Mouse (Mus musculus) erythroblast, embryonic 14.5 days (primary cell): ENCODE results near the gene Erg. TPM values are rescaled to one million over a fixed set of nuclear protein-coding genes. Genes with fewer than 3 reads are reported as not detected.

ENCODE experiments used
- H3K27me3 ChIP-seq: 2 replicates; pipeline ENCODE4 v1.6.1; 2012; ENCODE audit warnings: inconsistent platforms; ENCODE audit not compliant: control insufficient read depth
- H3K36me3 ChIP-seq: 2 replicates; pipeline ENCODE4 v1.6.1; 2012; ENCODE audit warnings: mild to moderate bottlenecking, inconsistent platforms; ENCODE audit not compliant: control insufficient read depth
- H3K4me1 ChIP-seq: 2 replicates; pipeline ENCODE4 v1.6.1; 2012; ENCODE audit warnings: inconsistent platforms; ENCODE audit not compliant: control insufficient read depth
- H3K4me3 ChIP-seq: replicated peaks from 2 replicates; pipeline ENCODE3; 2012; ENCODE audit warnings: moderate library complexity, mild to moderate bottlenecking, inconsistent platforms
- H3K9me3 ChIP-seq: 2 replicates; pipeline ENCODE4 v1.6.1; 2012; ENCODE audit warnings: low read length, inconsistent platforms, mixed read lengths; ENCODE audit not compliant: control insufficient read depth
- GATA1 ChIP-seq: IDR thresholded peaks from 2 replicates; pipeline ENCODE4 v1.6.1; 2012; ENCODE audit warnings: low read length, inconsistent platforms, mixed read lengths
- TAL1 ChIP-seq: IDR thresholded peaks from 3 replicates; pipeline ENCODE4 v1.6.1; 2012; ENCODE audit warnings: low read length, inconsistent platforms, mixed read lengths
- polyA plus RNA-seq: library from polyadenylated mRNA; stranded (reverse); fragments of >175 nt; gene quantifications from 2 replicates; pipeline ENCODE4 v1.2.3, GENCODE M21; 2012

Gene Erg
- 0.04 TPM in 1 of 2 replicates, not detected in the other for polyA plus RNA-seq

DNA sequence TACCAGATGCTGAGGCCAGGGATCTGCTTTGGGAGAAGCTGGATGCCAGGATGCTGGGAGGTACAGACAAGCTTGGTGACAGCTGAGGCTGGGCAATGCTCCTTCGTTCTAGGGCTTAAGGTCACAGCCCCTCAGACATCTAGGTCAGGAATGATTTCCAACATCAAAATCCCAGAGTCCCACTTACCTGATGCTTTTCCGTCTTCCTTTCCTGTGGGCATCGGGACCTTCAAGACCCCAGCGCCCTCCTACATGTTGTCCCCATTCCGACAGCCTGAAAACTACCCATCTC is at the start of gene Erg:
Gene Erg (minus strand): TSS at position 283 of the 292 bp plus-strand sequence.
- TF ChIP-seq GATA1 (no peak), TAL1 (no peak)
- Histone ChIP-seq H3K27me3 (peaks cover 38% of the 10 kb centered on the region), H3K9me3 (no peaks in the 10 kb centered on the region), H3K4me1 (no peaks in the 10 kb centered on the region), H3K36me3 (no peaks in the 10 kb centered on the region), H3K4me3 (no peak within 1 kb of the TSS)

DNA sequence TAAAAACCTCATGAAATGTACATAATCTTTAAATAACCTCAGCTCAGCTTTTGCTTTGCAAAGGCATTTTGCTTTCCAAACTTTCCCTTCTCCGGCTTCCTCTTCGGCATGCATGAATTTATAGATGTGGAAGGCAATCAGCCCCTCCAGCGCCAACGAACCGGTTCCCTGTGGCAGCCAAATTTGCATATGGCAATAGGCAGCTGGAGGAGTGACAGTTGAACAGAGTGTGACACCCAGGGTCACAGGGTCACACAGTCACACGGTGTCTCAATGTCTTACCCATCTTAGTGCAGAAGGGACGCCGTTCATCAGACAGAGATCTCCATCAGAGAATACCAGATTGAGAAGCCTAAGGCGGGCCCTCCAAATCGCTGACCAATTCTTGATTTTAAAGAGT is 45.4 kb upstream of the Erg start:
- Histone ChIP-seq H3K4me3 (no peak overlapping the region), H3K36me3 (no peaks in the 10 kb centered on the region), H3K27me3 (no peaks in the 10 kb centered on the region), H3K9me3 (no peaks in the 10 kb centered on the region), H3K4me1 (no peaks in the 10 kb centered on the region)
- TF ChIP-seq GATA1 (no peak), TAL1 (no peak)

DNA sequence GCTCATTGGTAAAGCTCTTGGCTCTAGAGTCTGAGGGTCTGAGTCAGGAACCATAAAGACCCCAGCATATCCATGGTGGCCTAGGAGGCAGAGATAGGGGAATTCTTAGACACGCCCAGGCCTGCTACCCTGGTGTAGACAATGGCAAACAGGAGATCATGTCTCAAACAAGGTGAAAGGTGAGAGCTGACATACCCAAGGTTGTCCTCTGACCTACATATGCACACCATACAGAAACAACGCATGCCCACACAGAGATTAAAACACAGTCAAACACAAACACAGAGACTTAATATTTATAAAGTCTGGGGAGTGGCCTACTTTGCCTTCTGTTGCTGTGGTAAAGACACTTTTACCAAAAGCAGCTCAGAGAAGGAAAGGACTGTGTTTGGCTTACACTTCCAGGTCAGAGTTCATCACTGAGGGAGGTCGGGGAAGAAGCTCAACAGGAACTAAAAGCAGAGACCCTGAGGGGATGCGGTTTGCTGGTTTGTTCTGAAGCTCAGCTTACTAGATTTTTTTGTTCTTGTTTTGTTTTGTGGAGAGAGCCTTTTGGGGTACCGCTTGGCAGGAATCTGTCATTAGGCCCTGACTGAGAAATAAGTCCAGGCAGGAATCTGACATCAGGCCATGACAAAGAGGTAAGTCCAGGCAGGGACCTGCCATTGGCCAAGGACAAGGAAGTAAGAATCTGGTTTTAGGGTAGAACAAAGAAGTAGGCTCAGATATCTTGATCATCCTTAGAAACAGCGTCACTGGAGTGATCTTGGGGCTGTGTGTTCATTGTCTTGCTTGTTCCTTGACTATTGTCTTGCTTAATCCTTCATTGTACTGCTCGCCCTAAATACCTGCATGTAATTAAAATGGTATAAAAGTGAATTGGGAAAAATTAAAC is 37.7 kb upstream of the Erg start:
- Histone ChIP-seq H3K4me3 (no peak overlapping the region), H3K4me1 (no peaks in the 10 kb centered on the region), H3K36me3 (no peaks in the 10 kb centered on the region), H3K9me3 (no peaks in the 10 kb centered on the region), H3K27me3 (no peaks in the 10 kb centered on the region)
- no peak for TF ChIP-seq TAL1
- no peak for TF ChIP-seq GATA1

DNA sequence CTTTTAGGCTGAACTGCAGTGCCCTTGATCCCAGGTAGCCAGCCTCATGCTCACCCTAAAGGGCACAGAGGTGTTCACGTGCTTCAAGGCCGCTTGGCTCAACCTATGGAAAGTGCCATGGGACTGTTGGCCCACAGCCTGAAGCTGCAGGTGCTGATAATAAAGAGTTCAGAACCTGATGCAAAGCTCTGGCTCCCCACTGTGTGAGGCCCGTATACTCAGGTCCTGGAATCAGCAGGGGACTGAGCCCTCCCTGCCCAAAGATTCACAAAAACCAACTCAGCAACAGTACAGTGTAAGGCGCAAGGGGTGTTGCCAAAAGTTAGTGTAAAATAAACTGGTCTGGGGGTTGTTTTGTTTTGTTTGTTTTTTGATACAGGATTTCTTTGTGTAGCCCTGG is 36.7 kb upstream of the Erg start:
- no peaks in the 10 kb centered on the region for H3K4me1 ChIP-seq
- H3K9me3 ChIP-seq: no peaks in the 10 kb centered on the region
- no peaks in the 10 kb centered on the region for H3K36me3 ChIP-seq
- no peak overlapping the region for H3K4me3 ChIP-seq
- TF ChIP-seq GATA1 (no peak), TAL1 (no peak)
- no peaks in the 10 kb centered on the region for H3K27me3 ChIP-seq

DNA sequence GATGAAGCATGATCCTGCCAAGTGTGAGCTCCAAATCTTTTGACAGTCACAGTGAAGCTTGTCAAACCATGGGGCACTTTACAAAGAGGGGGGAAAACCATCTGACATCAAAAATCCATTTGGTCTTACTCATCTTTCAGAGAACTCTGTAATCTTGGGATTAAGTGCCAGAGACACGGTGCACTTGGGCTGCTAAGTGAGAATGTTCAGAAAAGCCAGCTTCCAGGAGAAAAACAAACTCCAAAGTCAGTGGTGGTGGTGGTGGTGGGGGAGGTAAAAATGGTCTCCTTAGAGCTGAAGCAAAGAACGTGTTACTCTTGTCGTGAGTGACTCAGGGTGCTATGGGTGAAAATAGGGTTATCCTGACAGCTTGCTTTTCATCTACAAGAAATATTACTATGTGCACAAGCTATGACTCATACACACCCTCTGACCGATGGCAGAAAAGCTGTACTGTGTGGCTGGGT is 33.5 kb upstream of the Erg start:
- no peaks in the 10 kb centered on the region for H3K36me3 ChIP-seq
- no peaks in the 10 kb centered on the region for H3K9me3 ChIP-seq
- no peaks in the 10 kb centered on the region for H3K27me3 ChIP-seq
- no peak overlapping the region for H3K4me3 ChIP-seq
- TF ChIP-seq GATA1 (no peak), TAL1 (no peak)
- H3K4me1 ChIP-seq: no peaks in the 10 kb centered on the region

DNA sequence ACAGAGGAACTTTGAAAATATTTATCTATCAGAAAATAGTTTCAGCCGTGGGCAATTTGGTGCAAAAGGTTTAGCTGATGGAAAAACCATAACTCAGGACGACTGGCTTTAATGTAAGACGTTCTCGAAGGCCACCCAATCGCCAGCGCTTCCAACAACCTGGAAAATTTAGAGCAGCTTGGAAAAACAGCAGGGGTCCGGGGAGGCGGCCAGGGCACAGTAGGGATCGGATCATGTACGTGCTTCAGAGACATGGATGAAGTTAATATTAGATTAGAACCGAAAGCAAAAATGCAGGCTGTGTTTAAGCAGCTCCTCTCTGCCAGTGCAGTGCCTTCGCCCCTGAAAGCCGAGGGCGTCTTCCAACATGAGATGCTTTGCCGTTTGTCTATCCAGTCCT is 31.8 kb upstream of the Erg start:
- TF ChIP-seq GATA1 (no peak), TAL1 (no peak)
- Histone ChIP-seq H3K9me3 (no peaks in the 10 kb centered on the region), H3K27me3 (no peaks in the 10 kb centered on the region), H3K4me1 (no peaks in the 10 kb centered on the region), H3K4me3 (no peak overlapping the region), H3K36me3 (no peaks in the 10 kb centered on the region)

DNA sequence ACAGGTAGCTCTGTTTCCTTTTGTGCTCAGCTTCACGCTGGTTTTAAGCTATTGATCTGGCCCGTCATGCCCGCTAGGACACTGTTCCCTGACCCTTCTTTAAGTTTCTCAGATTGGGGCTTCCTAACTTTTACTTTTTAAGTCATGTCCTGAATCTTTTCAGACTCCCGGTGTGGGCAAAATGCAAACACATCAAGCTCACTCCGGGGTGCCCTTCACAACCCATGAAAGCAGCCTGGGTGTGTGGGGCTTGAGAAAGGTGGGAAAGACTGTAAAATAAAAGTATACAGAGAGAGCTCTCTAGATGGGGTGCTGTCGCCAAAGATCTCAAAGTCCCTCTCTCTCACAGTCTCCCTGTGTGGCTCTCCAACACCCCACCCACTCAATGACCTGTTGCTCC is 31.3 kb upstream of the Erg start:
- Histone ChIP-seq H3K4me3 (no peak overlapping the region), H3K36me3 (no peaks in the 10 kb centered on the region), H3K4me1 (no peaks in the 10 kb centered on the region), H3K9me3 (no peaks in the 10 kb centered on the region; the same call in 1 of the 2 replicates), H3K27me3 (no peaks in the 10 kb centered on the region)
- TF ChIP-seq GATA1 (no peak), TAL1 (no peak)

DNA sequence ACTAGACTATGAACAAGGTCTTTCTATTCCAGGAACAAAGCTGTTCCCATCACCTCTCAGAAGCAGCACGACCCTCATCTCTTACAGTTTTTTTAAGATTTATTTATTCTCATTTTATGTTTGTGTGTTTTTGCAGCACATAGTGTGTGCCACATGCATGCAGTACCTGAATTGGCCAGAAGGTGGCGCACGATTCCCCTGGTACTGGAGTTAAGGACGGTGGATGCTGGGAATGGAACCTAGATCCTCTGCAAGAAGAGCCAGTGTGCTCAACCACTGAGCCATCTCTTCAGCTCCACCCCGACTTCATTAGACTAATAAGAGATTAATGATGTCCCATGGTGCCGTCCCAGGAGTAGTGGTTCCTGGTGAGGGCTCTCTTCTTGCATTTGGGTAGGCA is 29.2 kb upstream of the Erg start:
- Histone ChIP-seq H3K36me3 (no peaks in the 10 kb centered on the region), H3K4me3 (no peak overlapping the region), H3K4me1 (no peaks in the 10 kb centered on the region), H3K9me3 (no peaks in the 10 kb centered on the region; the same call in 1 of the 2 replicates), H3K27me3 (no peaks in the 10 kb centered on the region)
- TF ChIP-seq GATA1: no peak
- TF ChIP-seq TAL1: no peak

DNA sequence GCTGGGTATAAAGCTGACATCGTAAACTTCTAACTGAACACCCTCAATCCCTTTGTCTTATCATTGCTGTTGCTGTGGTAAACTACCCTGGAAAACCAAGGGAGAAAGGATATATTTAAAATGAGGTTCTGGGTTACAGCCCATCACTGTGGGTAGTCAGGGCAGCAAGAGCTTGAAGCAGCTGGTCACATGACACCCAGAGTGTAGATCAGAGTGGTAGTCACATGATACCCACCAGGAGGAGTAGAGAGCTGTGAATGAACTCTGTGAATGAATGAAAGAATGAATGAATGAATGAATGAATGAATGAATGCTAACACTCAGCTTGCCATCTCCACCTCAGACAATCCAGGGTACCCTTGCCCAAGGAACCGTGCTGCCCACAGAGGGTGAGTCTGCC is 28.1 kb upstream of the Erg start:
- Histone ChIP-seq H3K4me1 (no peaks in the 10 kb centered on the region), H3K36me3 (no peaks in the 10 kb centered on the region), H3K27me3 (no peaks in the 10 kb centered on the region), H3K4me3 (no peak overlapping the region), H3K9me3 (no peaks in the 10 kb centered on the region; the same call in 1 of the 2 replicates)
- no peak for TF ChIP-seq GATA1
